Mouse (Mus musculus) cerebellum, postnatal 4 days (tissue): ENCODE measurements at regions not wholly inside any gene's neighbourhood (a gene's known extent, or its start where the extent isn't known, plus 50 kb on each side); places are given as distances from the start of the nearest gene placed in this dataset.

Source experiments
- DNase-seq, 2 experiments: peaks; one replicate each; pipeline ENCODE4 v3.0.0; 2022; ENCODE audit warnings: low spot score in 2 of 2, mixed read lengths in 1 of 2

- DNase-seq = peak in 1 of 2 experiments; percentile 49
Measured at GRCm38 (mm10) chr13:45213116-45213834, 134.8 kb downstream of the Gm9817 start.

DNA sequence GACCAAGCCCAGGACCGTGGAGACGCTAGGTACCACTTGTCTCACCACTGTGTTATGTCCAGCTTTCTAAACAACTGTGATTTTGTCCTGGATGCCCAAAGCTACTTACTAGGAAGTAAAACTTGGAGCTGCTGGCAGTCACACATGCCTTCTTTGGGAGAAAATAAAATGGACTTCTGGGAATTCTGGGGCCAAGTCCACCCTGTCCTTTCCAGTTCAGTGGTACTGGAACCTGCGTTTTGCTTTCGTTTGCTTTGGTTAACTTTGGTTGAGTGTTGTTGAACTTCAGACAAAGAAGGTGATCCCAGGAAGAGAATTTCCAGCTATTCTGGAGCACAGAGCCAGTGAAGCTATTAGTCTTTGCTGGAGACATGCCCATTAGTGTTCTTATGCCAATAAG, 139.8 kb downstream of the Gm9817 start:
- no peak for DNase-seq

DNA sequence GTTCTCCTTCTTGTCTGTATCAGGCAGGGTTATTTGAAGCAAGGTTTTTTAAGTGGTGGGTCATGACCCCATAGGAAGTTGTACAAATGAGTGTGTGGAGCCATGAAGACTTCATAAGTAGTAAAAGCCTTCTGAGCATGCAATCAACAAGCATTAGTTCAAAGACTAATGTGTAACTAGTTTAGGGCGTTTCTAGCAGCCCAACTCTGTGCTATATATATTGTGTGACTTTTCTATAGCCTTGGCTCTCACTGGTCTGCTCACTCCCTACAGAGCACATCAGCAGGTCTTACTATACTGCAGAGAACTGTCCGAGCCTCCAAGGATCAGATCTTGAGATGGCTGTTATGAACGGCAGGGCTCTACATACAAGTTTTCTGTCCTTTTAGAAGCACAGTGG, 141.2 kb downstream of the Gm9817 start:
- no peak for DNase-seq

DNA sequence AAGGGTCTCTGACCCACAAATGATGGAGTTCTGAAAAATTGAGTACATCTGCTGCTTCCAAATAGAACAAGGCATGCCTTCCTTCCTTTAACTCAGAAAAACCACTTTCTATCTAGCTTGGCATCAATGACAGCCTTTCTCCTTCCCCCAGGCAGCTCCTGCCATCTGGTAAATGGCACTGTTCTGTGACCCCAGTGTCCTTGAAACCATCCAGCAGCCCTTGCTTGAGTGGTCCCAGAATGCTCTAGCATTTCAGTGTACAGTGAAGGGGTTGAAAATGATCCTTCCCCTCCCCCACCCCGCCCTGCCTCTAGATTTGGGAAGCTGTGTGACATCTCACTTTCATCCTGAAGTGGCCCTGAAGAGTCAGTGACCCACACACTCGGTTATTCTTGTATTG, 152.3 kb downstream of the Gm9817 start:
- DNase-seq = no peak

DNA sequence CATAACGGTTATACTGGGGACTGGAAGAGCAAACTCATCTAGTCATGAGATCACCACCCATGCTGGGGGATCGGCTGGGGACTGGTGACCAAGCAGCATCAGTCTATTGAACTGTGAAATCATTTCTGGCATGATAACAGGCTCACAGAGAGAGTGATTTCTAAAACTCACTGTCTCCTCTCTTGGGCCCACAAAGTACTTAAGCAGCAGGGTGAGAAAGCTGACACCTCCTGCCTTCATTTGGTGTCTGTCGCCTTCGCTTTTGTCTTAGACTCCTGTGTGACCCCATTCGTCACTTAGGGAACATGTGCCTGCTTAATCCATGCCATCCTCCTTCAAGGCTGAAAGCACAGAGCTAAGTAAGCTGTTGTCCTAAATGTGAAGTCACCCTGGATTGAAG, 154.3 kb upstream of the Mylip start:
- DNase-seq = no peak

- no peak for DNase-seq
Measured at GRCm38 (mm10) chr13:45238258-45238657, 151.3 kb upstream of the Mylip start.

- peak in 1 of 2 experiments; percentile 10 for DNase-seq
Measured at GRCm38 (mm10) chr13:45239153-45239552, 150.4 kb upstream of the Mylip start.

GRCm38 (mm10) chr13:45240009-45240653, 149.4 kb upstream of the Mylip start:
- no peak for DNase-seq

- DNase-seq = no peak
Measured at GRCm38 (mm10) chr13:45242261-45242660, 147.3 kb upstream of the Mylip start.

DNA sequence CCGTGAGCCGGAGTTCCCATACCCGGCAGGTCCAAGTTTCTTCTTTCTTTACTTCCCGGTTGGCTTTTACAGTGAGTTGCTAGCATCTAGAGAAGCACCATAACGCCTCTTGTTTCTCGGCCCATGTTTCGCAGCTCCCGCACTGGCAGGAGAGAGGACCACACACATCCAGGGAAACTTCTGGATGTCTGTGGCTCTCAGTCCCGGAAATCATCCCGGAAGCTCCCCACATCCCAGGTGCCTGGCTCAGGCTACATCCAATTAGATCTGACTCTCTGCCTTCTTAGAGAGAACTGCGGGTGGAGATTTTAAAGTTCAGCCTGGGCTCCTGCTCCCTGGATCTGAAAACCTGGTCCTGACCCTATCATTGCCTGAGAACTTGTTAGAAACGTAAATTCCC, 146.8 kb upstream of the Mylip start:
- no peak for DNase-seq

DNA sequence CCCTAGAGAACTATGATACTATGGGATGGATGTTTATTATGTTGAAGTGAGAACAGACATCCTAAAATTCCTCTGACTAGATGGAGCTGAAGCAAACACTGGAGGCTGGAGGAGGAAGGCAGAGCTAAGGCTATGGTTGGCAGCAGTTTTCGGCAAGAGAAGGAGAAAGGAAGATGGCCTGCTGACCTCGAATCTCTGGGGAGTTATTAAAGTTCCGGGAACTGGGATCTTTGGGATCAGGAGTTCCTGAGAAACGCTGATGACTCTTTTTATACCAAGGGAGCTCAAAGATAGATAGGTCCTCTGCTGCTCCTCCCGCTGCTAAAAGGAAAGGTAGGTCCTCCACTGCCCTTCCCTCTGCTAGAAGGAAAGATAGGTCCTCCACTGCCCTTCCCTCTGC, 143.9 kb upstream of the Mylip start:
- no peak for DNase-seq

- no peak for DNase-seq
Measured at GRCm38 (mm10) chr13:45246341-45246740, 143.2 kb upstream of the Mylip start.

- DNase-seq = no peak
Measured at GRCm38 (mm10) chr13:45250028-45250427, 139.5 kb upstream of the Mylip start.

DNA sequence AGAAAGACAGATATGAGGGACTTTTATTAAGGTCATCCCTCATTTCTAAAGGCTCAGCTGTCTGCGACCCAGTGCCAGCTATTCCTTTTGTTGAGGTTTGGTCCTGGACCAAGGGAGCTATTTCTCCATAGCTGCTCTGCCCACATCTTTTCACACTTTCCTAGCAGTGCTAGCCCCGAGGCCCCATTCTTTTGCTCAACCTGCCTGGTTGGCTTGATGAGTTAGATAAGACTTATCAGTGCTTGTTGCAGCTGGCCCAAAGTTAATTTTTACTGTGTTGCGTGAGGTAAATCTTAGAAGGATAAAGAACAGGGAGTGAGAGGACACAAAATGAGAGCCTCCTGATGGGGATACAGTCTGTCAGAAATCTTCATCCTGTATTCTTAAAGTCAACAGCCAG, 138.5 kb upstream of the Mylip start:
- DNase-seq = no peak

DNA sequence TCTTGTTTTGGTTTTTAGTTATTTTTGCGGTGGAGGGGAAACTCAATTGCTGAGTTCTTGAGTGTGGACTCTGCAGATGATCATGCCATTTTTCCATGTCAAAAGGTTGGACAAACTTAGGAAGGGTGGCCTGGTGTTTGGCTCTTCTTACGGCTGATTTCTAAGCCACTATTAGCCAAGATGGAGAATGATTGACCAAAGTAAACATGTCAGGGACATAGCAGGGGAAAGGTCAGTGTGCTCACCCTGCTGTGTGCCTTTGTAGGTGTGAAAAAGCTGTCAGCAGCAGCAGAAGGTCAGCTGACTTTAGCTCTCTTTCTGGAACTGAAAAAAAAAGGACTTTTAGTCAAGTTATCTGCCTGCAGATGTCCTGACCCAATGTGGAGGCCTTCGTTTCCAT, 137.4 kb upstream of the Mylip start:
- DNase-seq = no peak

DNA sequence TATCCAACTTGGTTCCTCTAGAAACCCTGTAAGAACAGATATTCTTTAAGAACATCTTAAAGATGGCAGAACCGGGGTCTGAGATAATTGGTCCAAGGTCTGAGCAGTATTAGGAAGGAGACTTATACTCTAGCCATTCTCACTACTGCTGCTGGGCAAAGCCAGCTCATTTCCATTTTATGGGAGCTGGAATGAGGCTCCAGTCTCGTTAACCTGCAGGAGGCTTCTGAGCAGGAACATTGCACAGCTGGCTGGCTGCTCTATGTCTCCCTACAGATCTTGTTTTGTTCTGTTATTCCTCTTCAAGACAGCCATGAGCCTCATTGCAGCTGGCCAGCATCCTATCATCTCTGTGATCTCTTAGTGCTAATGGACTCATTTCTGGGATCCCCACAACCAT, 136.3 kb upstream of the Mylip start:
- no peak for DNase-seq

DNA sequence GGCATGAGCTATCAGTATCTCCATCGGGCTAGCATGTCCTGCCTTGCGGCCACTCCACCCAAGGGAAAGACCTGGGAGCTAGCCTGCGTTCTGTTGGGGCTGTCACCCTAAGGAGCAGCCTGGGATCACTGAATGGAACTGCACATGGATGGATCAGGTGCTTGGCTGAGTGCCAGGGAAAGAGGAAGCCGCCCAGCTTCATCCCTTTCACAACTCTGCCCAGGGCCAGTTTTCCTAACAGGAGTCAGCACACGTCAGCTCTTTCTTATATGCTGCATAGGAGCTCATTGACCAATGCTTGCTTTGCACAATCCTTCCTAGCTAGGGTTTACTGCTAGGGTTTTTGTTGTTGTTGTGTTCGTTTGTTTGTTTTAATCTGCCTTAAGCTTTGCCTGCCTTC, 134.3 kb upstream of the Mylip start:
- DNase-seq = no peak

GRCm38 (mm10) chr13:45262011-45262410, 127.5 kb upstream of the Mylip start:
- no peak for DNase-seq

DNA sequence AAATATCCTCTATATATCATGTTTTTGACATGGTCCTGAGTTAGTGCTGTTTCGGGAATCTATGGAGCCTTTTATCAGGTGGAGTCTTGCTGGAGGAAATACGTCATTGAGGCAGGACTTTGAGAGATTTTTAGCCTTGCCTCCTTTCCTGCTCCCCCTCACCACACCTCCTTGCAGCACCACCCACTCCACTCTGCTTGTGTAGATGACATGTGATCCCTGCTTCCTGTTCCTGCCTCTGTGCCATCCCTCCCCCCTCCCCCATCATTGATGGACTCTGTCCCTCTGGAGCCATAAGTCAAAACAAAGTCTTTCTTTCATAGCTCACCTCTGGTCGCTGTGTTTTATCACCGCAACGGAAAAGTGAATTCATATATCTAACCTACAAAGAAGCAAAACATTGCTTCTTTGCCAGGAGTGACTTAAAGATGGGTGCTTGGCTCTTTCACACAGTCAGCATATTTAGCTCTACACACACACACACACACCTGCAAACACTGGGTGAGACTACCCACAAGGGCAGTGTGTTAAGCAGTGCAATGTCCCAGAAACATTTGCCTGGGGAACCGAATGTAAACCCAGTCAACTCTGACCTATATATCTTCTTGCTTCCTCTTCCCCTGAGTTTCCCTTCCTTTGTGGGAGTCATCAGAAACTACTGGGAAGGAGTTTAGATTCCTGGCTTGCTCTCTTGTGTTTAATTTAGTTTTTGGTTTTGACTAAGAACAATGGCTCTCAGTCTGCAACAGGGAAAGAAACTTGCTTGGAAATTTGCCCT, 123.1 kb upstream of the Mylip start:
- DNase-seq = no peak

GRCm38 (mm10) chr13:45267446-45267845, 122.1 kb upstream of the Mylip start:
- DNase-seq = no peak

DNA sequence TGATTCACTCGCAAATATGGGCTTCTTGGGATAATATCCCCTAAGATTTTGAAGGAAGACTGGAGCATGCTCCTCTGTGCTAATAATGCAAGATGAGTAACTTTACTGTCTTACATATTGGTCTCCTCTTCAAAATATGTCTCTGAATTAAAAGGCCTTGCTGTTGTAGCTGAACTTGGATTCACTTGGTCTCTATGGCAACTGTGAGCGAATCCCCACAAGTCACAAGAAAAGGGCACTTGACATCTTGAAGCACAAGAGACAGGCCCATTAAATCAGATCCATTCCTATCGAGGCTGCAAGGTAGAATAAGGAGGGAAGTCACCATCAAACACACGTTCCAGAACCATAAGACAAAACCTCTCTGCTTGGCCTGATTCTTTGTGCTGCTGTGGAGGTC, 121.6 kb upstream of the Mylip start:
- no peak for DNase-seq

GRCm38 (mm10) chr13:45274261-45274884, 115.2 kb upstream of the Mylip start:
- DNase-seq = no peak
